Mouse (Mus musculus): ENCODE data around the gene Bcr.
"Not testable (repeated sequence)": the region's sequence is repeated elsewhere in the genome, so short reads cannot be mapped to it uniquely, and the experiment has no call there.

Gene Bcr

GRCm38 (mm10) chr10:75060217-75060842 lies at the start of gene Bcr:
Bcr (plus strand) TSS chr10:75060592.
- peak; percentile 81 for DNase-seq

- DNase-seq = no peak
These were observed 49.7 kb upstream of the Bcr start for GRCm38 (mm10) chr10:75010704-75011103.

- DNase-seq = no peak
These were observed 44.9 kb upstream of the Bcr start for GRCm38 (mm10) chr10:75015465-75015864.

- no peak for DNase-seq
These were observed 43.9 kb upstream of the Bcr start for GRCm38 (mm10) chr10:75016481-75016880.

- no peak for DNase-seq
These were observed 40.1 kb upstream of the Bcr start for GRCm38 (mm10) chr10:75020271-75020670.

- peak; percentile 87 for DNase-seq
These were observed 39.3 kb upstream of the Bcr start for GRCm38 (mm10) chr10:75021138-75021537.

- no peak for DNase-seq
These were observed 33.9 kb upstream of the Bcr start for GRCm38 (mm10) chr10:75026491-75026890.

- no peak for DNase-seq
These were observed 31.6 kb upstream of the Bcr start for GRCm38 (mm10) chr10:75028743-75029142.

- DNase-seq = no peak
These were observed 30.7 kb upstream of the Bcr start for GRCm38 (mm10) chr10:75029677-75030076.

GRCm38 (mm10) chr10:75030234-75030633 lies 30.2 kb upstream of the Bcr start:
- no peak for DNase-seq

- no peak for DNase-seq
These were observed 28.9 kb upstream of the Bcr start for GRCm38 (mm10) chr10:75031345-75032114.

- peak; percentile 88 for DNase-seq
These were observed 28.0 kb upstream of the Bcr start, which contains the start of gene Rsph14 for GRCm38 (mm10) chr10:75032395-75032794. Rsph14 (minus strand) TSS chr10:75032586.

GRCm38 (mm10) chr10:75036883-75037379 lies 23.5 kb upstream of the Bcr start, which contains the start of gene Rab36:
Rab36 (plus strand) TSS chr10:75037058.
- DNase-seq = peak; percentile 96

GRCm38 (mm10) chr10:75042060-75042459 lies 18.3 kb upstream of the Bcr start:
- not testable (repeated sequence) for DNase-seq

GRCm38 (mm10) chr10:75044459-75044858 lies 15.9 kb upstream of the Bcr start:
- no peak for DNase-seq

- DNase-seq = no peak
These were observed 14.6 kb upstream of the Bcr start for GRCm38 (mm10) chr10:75045831-75046230.

GRCm38 (mm10) chr10:75048711-75049110 lies 11.7 kb upstream of the Bcr start:
- no peak for DNase-seq

- DNase-seq = no peak
These were observed 8.9 kb upstream of the Bcr start for GRCm38 (mm10) chr10:75051364-75052074.

GRCm38 (mm10) chr10:75052902-75053301 lies 7.5 kb upstream of the Bcr start:
- no peak for DNase-seq

GRCm38 (mm10) chr10:75053655-75054054 lies 6.7 kb upstream of the Bcr start:
- DNase-seq = no peak

GRCm38 (mm10) chr10:75054125-75054524 lies 6.3 kb upstream of the Bcr start:
- no peak for DNase-seq

GRCm38 (mm10) chr10:75055672-75056071 lies 4.7 kb upstream of the Bcr start:
- no peak for DNase-seq

- no peak for DNase-seq
These were observed 4.1 kb upstream of the Bcr start for GRCm38 (mm10) chr10:75056255-75056654.
